Mouse (Mus musculus) lung, adult 2 months (tissue): Measurements from ENCODE around the gene Syne3.

ENCODE experiments used
- CTCF ChIP-seq: fragments of 200-500 bp; IDR thresholded peaks from 2 replicates; pipeline ENCODE4 v1.5.1; 2011; ENCODE audit warnings: mild to moderate bottlenecking, low read length, control low read depth; ENCODE audit not compliant: insufficient read depth
- POLR2A ChIP-seq: fragments of 200-500 bp; IDR thresholded peaks from 2 replicates; pipeline ENCODE4 v1.6.1; 2011; ENCODE audit warnings: low read depth, mild to moderate bottlenecking, control low read depth, low read length, borderline replicate concordance; ENCODE audit errors: extremely low read depth

DNA sequence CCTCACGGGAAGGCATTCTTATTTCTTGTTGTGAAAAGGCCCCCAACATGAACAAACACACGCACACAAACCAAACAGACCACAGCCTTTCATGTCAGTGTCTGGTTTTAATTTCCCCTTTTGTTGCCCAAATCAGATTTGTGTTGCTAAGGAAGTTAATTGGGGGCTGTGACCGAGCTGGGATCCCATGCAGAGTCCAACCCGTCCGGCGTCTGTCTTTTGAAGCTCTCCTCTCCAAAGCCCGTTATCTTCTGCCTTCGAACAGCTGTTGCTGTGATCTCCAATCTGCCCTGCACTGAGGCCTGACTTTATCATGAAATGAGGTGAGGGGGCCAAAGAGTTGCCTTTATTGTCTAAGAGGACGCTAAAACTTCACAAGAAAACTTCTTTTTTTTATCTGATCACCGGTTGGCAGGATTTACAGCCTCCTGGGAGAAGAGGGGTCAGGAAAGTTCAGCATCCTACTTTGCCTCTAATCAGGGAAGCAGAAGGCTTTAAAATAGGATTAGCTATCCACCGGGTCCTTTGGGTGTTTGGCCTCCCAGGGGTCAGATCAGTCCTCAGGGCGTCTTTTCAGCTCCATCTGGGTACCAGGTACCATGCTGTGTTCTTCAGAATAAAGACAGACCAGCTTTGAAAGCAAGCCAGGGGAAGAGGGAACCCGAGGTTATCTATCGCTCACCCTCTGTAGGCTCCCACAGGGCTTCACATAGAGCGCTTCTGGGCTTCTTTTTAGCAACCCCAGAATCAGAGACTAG is 101.4 kb downstream of the Syne3 start:
- TF ChIP-seq CTCF, result no peak
- TF ChIP-seq POLR2A, result no peak
